Mouse (Mus musculus): ENCODE data around the gene Il12b.

DNA sequence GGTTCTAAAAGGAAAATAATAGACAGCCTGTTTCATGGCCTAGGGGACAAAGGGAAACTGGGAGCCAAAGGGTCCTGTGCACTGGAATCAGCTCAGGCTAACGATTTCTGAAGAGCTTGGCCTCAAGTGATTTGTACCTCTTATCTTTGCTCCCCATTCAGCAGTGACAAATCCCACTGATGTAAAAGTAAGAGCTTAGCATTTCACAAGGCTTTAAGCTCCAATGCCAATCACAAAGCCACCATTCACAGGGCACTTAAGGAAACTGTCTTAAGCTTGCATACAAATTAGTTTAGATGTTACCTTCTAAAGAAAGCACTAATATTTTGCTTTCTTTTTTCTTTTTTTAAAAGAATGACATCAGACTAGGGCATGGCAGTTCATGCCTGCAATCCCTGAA is 6.1 kb downstream of the Il12b start:
- TF ChIP-seq POLR2A (IDR thresholded peaks at IDR 0.05; ENCODE audit: control insufficient read depth in 1 of 2, insufficient read depth in 1 of 2, low read depth in 1 of 2, low read length in 2 of 2, poor library complexity in 1 of 2), result no peak
- no peak for TF ChIP-seq CTCF (IDR thresholded peaks at IDR 0.05 in 2 of 3, conservative IDR thresholded peaks at IDR 0.05 in 1 of 3; ENCODE audit: control insufficient read depth in 1 of 3, insufficient read depth in 1 of 3, low read depth in 2 of 3, low read length in 3 of 3, poor library complexity in 1 of 3, severe bottlenecking in 1 of 3)
- TF ChIP-seq ZNF384 (IDR thresholded peaks at IDR 0.05; ENCODE audit: low read depth, low read length), result no peak
- no peak for TF ChIP-seq MAFK (IDR thresholded peaks at IDR 0.05; ENCODE audit: borderline replicate concordance, low read depth, low read length)
- no peak for TF ChIP-seq MAZ (IDR thresholded peaks at IDR 0.05; ENCODE audit: low read depth, low read length)
- no peak for TF ChIP-seq KAT2A (conservative IDR thresholded peaks at IDR 0.05; ENCODE audit: low read depth, low read length)
- no peak for TF ChIP-seq CHD2 (IDR thresholded peaks at IDR 0.05; ENCODE audit: low read length)
- no peak for TF ChIP-seq NELFE (IDR thresholded peaks at IDR 0.05; ENCODE audit: low read depth, low read length)
- no peak for TF ChIP-seq TBP (IDR thresholded peaks at IDR 0.05; ENCODE audit: low read depth, low read length)
- no peak for TF ChIP-seq USF1 (IDR thresholded peaks at IDR 0.05; ENCODE audit: low read depth, low read length)
- TF ChIP-seq MEF2A (IDR thresholded peaks at IDR 0.05; ENCODE audit: extremely low read depth, insufficient replicate concordance, low read depth, low read length, poor library complexity, severe bottlenecking), result no peak
- no peak for TF ChIP-seq TAL1 (IDR thresholded peaks at IDR 0.05; ENCODE audit: low read length)
- TF ChIP-seq GATA1 (IDR thresholded peaks at IDR 0.05; ENCODE audit: low read depth, low read length), result no peak

Measured in MEL (cell line).